Mouse (Mus musculus) testis, adult 2 months (tissue): ENCODE data around the gene Muc5ac.

Source experiments
- CTCF ChIP-seq: fragments of 200-500 bp; IDR thresholded peaks from 2 replicates; pipeline ENCODE4 v1.5.1; 2012; ENCODE audit warnings: low read depth, mild to moderate bottlenecking, inconsistent platforms, low read length, moderate library complexity; ENCODE audit not compliant: control insufficient read depth, insufficient read depth, insufficient replicate concordance
- POLR2A ChIP-seq: fragments of 200-500 bp; IDR thresholded peaks from 2 replicates; pipeline ENCODE4 v1.6.1; 2012; ENCODE audit warnings: low read depth, mild to moderate bottlenecking, inconsistent platforms, low read length, moderate library complexity; ENCODE audit not compliant: control insufficient read depth

DNA sequence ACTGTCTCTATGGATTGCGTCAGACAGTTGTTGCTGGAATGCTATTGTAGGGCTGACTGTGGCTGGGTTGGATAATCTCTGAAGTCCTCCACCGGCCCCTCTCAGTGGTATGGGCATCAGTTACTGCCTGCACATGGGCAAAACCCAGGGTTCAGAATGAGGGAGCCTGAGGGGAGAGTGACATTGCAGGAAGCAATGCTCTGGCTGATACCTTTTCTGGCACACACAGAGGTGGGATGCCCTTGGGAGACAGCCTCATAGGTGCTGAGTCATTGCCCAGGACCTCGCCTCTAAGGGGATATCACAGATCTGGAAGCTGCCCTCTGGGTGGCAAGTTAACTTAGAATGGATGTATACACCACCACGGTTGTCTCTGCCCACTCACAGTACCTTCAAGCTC, 24.5 kb downstream of the Muc5ac start:
- TF ChIP-seq CTCF (no peak), POLR2A (no peak)
